Mouse (Mus musculus) G1E (cell line): ENCODE results near the gene Shkbp1.

Experiments used
- CTCF ChIP-seq: IDR thresholded peaks from 2 replicates; pipeline ENCODE4 v1.5.1; 2012; ENCODE audit warnings: low read depth, low read length, inconsistent platforms, mixed read lengths
- GATA1 ChIP-seq: IDR thresholded peaks from 2 replicates; pipeline ENCODE4 v1.6.1; 2012; ENCODE audit warnings: borderline replicate concordance, low read length, inconsistent platforms, mixed read lengths
- POLR2AphosphoS5 ChIP-seq: IDR thresholded peaks from 2 replicates; pipeline ENCODE4 v1.6.1; 2012; ENCODE audit warnings: low read depth, low read length, inconsistent platforms; ENCODE audit not compliant: insufficient replicate concordance

GRCm38 (mm10) chr7:27404203-27404942 lies 48.6 kb upstream of the Shkbp1 start:
- TF ChIP-seq GATA1: no peak
- no peak for TF ChIP-seq CTCF
- TF ChIP-seq POLR2AphosphoS5: no peak
